Mouse (Mus musculus): ENCODE results near the gene Nat8f5. TPM values are rescaled to one million over a fixed set of nuclear protein-coding genes. Genes with fewer than 3 reads are reported as not detected.
"Not testable (repeated sequence)": the region's sequence is repeated elsewhere in the genome, so short reads cannot be mapped to it uniquely, and the experiment has no call there.

The Nat8f5 gene
- not detected in 2 replicates for polyA plus RNA-seq (2016; fragmentation: Nextera tagmentation; extraction: Ambion mirVana)

- Histone ChIP-seq H3K4me2 (no peak within 1 kb of the TSS), H3K4me3 (replicated peaks) (no peak within 1 kb of the TSS), H3K9ac (replicated peaks) (no peak within 1 kb of the TSS), H3K27ac (no peak within 1 kb of the TSS), H3K27me3 (no peaks in the 10 kb centered on the region), H3K36me3 (no peaks in the 10 kb centered on the region), H3K4me1 (replicated peaks) (no peaks in the 10 kb centered on the region), H3K9me3 (no peaks in the 10 kb centered on the region)
- ATAC-seq (ENCODE audit: insufficient number of reproducible peaks, insufficient read depth, low FRiP score, low TSS enrichment, low read depth), result no peak
- WGBS, result 86% methylated on average over 5 of the region's 5 CpGs
Measured at GRCm38 (mm10) chr6:85820837-85821236, at the start of gene Nat8f5, which contains the start of gene Nat8f6. Gene Nat8f5, minus strand, starts transcription at chr6:85820972. Gene Nat8f6, minus strand, starts transcription at chr6:85820954.

- H3K4me1 ChIP-seq (replicated peaks); H3K27me3 ChIP-seq; H3K36me3 ChIP-seq; H3K4me2 ChIP-seq; H3K9me3 ChIP-seq; H3K9ac ChIP-seq (replicated peaks); H3K4me3 ChIP-seq (replicated peaks); H3K27ac ChIP-seq; ATAC-seq (ENCODE audit: insufficient number of reproducible peaks, insufficient read depth, low FRiP score, low TSS enrichment, low read depth): not testable (repeated sequence)
- 80% methylated on average over 5 of the region's 5 CpGs for WGBS
Measured at GRCm38 (mm10) chr6:85869006-85869405, 48.2 kb upstream of the Nat8f5 start, which contains the start of gene Nat8f2. Gene Nat8f2, minus strand, starts transcription at chr6:85869158.

- no peaks in the 10 kb centered on the region for H3K36me3 ChIP-seq
- no peak overlapping the region for H3K27ac ChIP-seq
- no peak overlapping the region for H3K4me2 ChIP-seq
- H3K4me3 ChIP-seq (replicated peaks), result no peak overlapping the region
- no peaks in the 10 kb centered on the region for H3K9me3 ChIP-seq
- WGBS, result 81% methylated on average over 8 of the region's 8 CpGs
- no peak overlapping the region for H3K9ac ChIP-seq (replicated peaks)
- no peaks in the 10 kb centered on the region for H3K27me3 ChIP-seq
- H3K4me1 ChIP-seq (replicated peaks), result no peaks in the 10 kb centered on the region
- no peak for ATAC-seq (ENCODE audit: insufficient number of reproducible peaks, insufficient read depth, low FRiP score, low TSS enrichment, low read depth)
Measured at GRCm38 (mm10) chr6:85867726-85868690, 47.2 kb upstream of the Nat8f5 start.

- not testable (repeated sequence) for H3K9ac ChIP-seq (replicated peaks)
- 60% methylated on average over 1 of the region's 1 CpGs for WGBS
Measured at GRCm38 (mm10) chr6:85866995-85867394, 46.2 kb upstream of the Nat8f5 start.

GRCm38 (mm10) chr6:85866166-85866565 is 45.4 kb upstream of the Nat8f5 start:
- not testable (repeated sequence) for H3K9me3 ChIP-seq; H3K4me2 ChIP-seq; H3K36me3 ChIP-seq; H3K27ac ChIP-seq; ATAC-seq (ENCODE audit: insufficient number of reproducible peaks, insufficient read depth, low FRiP score, low TSS enrichment, low read depth); H3K27me3 ChIP-seq; H3K9ac ChIP-seq (replicated peaks); H3K4me3 ChIP-seq (replicated peaks); H3K4me1 ChIP-seq (replicated peaks)
- 95% methylated on average over 3 of the region's 3 CpGs for WGBS

More at GRCm38 (mm10) chr6:85866995-85867394, 46.2 kb upstream of the Nat8f5 start:
- not testable (repeated sequence) for H3K9me3 ChIP-seq; H3K27ac ChIP-seq; H3K4me2 ChIP-seq; H3K36me3 ChIP-seq; H3K4me1 ChIP-seq (replicated peaks); H3K27me3 ChIP-seq; ATAC-seq (ENCODE audit: insufficient number of reproducible peaks, insufficient read depth, low FRiP score, low TSS enrichment, low read depth); H3K4me3 ChIP-seq (replicated peaks)

- not testable (repeated sequence) for H3K27ac ChIP-seq; H3K4me3 ChIP-seq (replicated peaks); H3K4me1 ChIP-seq (replicated peaks); H3K4me2 ChIP-seq; H3K9me3 ChIP-seq; ATAC-seq (ENCODE audit: insufficient number of reproducible peaks, insufficient read depth, low FRiP score, low TSS enrichment, low read depth); H3K36me3 ChIP-seq; H3K27me3 ChIP-seq; H3K9ac ChIP-seq (replicated peaks)
- 66% methylated on average over 6 of the region's 7 CpGs for WGBS
Measured at GRCm38 (mm10) chr6:85864900-85865639, 44.3 kb upstream of the Nat8f5 start.

- H3K27ac ChIP-seq, result no peak overlapping the region
- H3K27me3 ChIP-seq, result 0 out of 2 replicates have a peak, but pooled peaks cover 5% of the 10 kb centered on the region
- H3K4me3 ChIP-seq (replicated peaks), result no peak overlapping the region
- WGBS, result 80% methylated on average over 2 of the region's 2 CpGs
- no peak for ATAC-seq (ENCODE audit: insufficient number of reproducible peaks, insufficient read depth, low FRiP score, low TSS enrichment, low read depth)
- no peaks in the 10 kb centered on the region for H3K4me1 ChIP-seq (replicated peaks)
- no peak overlapping the region for H3K4me2 ChIP-seq
- H3K36me3 ChIP-seq, result no peaks in the 10 kb centered on the region
- no peaks in the 10 kb centered on the region for H3K9me3 ChIP-seq
- no peak overlapping the region for H3K9ac ChIP-seq (replicated peaks)
Measured at GRCm38 (mm10) chr6:85863840-85864239, 43.1 kb upstream of the Nat8f5 start.

GRCm38 (mm10) chr6:85863136-85863535 is 42.4 kb upstream of the Nat8f5 start:
- no peak for ATAC-seq (ENCODE audit: insufficient number of reproducible peaks, insufficient read depth, low FRiP score, low TSS enrichment, low read depth)
- Histone ChIP-seq H3K4me2 (no peak overlapping the region), H3K27ac (no peak overlapping the region), H3K36me3 (no peaks in the 10 kb centered on the region), H3K4me1 (replicated peaks) (no peaks in the 10 kb centered on the region), H3K9ac (replicated peaks) (no peak overlapping the region), H3K27me3 (0 out of 2 replicates have a peak, but pooled peaks cover 5% of the 10 kb centered on the region), H3K4me3 (replicated peaks) (no peak overlapping the region), H3K9me3 (no peaks in the 10 kb centered on the region)
- 87% methylated on average over 2 of the region's 2 CpGs for WGBS

- 77% methylated on average over 3 of the region's 3 CpGs for WGBS
- Histone ChIP-seq H3K27ac (no peak overlapping the region), H3K4me3 (replicated peaks) (no peak overlapping the region), H3K36me3 (no peaks in the 10 kb centered on the region), H3K27me3 (0 out of 2 replicates have a peak, but pooled peaks cover 5% of the 10 kb centered on the region), H3K4me2 (no peak overlapping the region), H3K9ac (replicated peaks) (no peak overlapping the region), H3K9me3 (no peaks in the 10 kb centered on the region), H3K4me1 (replicated peaks) (no peaks in the 10 kb centered on the region)
- ATAC-seq (ENCODE audit: insufficient number of reproducible peaks, insufficient read depth, low FRiP score, low TSS enrichment, low read depth), result no peak
Measured at GRCm38 (mm10) chr6:85862565-85862964, 41.8 kb upstream of the Nat8f5 start.

GRCm38 (mm10) chr6:85861247-85861646 is 40.5 kb upstream of the Nat8f5 start:
- no peaks in the 10 kb centered on the region for H3K36me3 ChIP-seq
- no peaks in the 10 kb centered on the region for H3K4me1 ChIP-seq (replicated peaks)
- no peaks in the 10 kb centered on the region for H3K9me3 ChIP-seq
- no peak overlapping the region for H3K4me3 ChIP-seq (replicated peaks)
- H3K27ac ChIP-seq, result no peak overlapping the region
- 0 out of 2 replicates have a peak, but pooled peaks cover 5% of the 10 kb centered on the region for H3K27me3 ChIP-seq
- no peak for ATAC-seq (ENCODE audit: insufficient number of reproducible peaks, insufficient read depth, low FRiP score, low TSS enrichment, low read depth)
- H3K9ac ChIP-seq (replicated peaks), result no peak overlapping the region
- WGBS, result 90% methylated on average over 3 of the region's 3 CpGs
- H3K4me2 ChIP-seq, result no peak overlapping the region

- Histone ChIP-seq H3K4me2 (no peak overlapping the region), H3K36me3 (no peaks in the 10 kb centered on the region), H3K4me1 (replicated peaks) (no peaks in the 10 kb centered on the region), H3K9ac (replicated peaks) (no peak overlapping the region), H3K4me3 (replicated peaks) (no peak overlapping the region), H3K27ac (no peak overlapping the region), H3K9me3 (no peaks in the 10 kb centered on the region), H3K27me3 (0 out of 2 replicates have a peak, but pooled peaks cover 2% of the 10 kb centered on the region)
- ATAC-seq (ENCODE audit: insufficient number of reproducible peaks, insufficient read depth, low FRiP score, low TSS enrichment, low read depth), result no peak
- WGBS, result 77% methylated on average over 1 of the region's 1 CpGs
Measured at GRCm38 (mm10) chr6:85856194-85856678, 35.5 kb upstream of the Nat8f5 start.

Measured in limb, embryonic 12.5 days (tissue).